Mouse (Mus musculus): ENCODE measurements around the gene Tbx2. TPM values are rescaled to one million over a fixed set of nuclear protein-coding genes. Genes with fewer than 3 reads are reported as not detected.

Tbx2 gene
- polyA plus RNA-seq, 1 experiment = 0.16 TPM

- Histone ChIP-seq H3K4me1 (ENCODE audit: control insufficient read depth, insufficient read depth, low read length) (no peaks in the 10 kb centered on the region), H3K27ac (ENCODE audit: insufficient read depth, low read length) (no peak overlapping the region), H3K36me3 (ENCODE audit: control insufficient read depth, insufficient read depth, low read length, poor library complexity, severe bottlenecking) (no peaks in the 10 kb centered on the region), H3K27me3 (ENCODE audit: control insufficient read depth, insufficient read depth, low read length, poor library complexity, severe bottlenecking) (peaks cover 80% of the 10 kb centered on the region), H3K9me3 (replicated peaks; ENCODE audit: control insufficient read depth, insufficient read depth, low read length, poor library complexity, severe bottlenecking) (no peaks in the 10 kb centered on the region), H3K4me3 (ENCODE audit: low read depth, low read length) (no peak overlapping the region), H3K9ac (ENCODE audit: low read depth, poor library complexity, severe bottlenecking) (no peak overlapping the region)
- TF ChIP-seq EP300 (IDR thresholded peaks at IDR 0.05; ENCODE audit: insufficient read depth, low read depth, low read length) (no peak), CTCF (IDR thresholded peaks at IDR 0.05; ENCODE audit: low read depth, low read length) (no peak), POLR2A (IDR thresholded peaks at IDR 0.05; ENCODE audit: insufficient read depth, low read length) (no peak)
Observed at GRCm38 (mm10) chr11:85835753-85836522, 3.6 kb downstream of the Tbx2 start.

GRCm38 (mm10) chr11:85836523-85837290 is 4.4 kb downstream of the Tbx2 start:
- Histone ChIP-seq H3K9ac (ENCODE audit: low read depth, poor library complexity, severe bottlenecking) (no peak overlapping the region), H3K4me1 (ENCODE audit: control insufficient read depth, insufficient read depth, low read length) (no peaks in the 10 kb centered on the region), H3K9me3 (replicated peaks; ENCODE audit: control insufficient read depth, insufficient read depth, low read length, poor library complexity, severe bottlenecking) (no peaks in the 10 kb centered on the region), H3K27ac (ENCODE audit: insufficient read depth, low read length) (no peak overlapping the region), H3K4me3 (ENCODE audit: low read depth, low read length) (peak overlapping the region; percentile 20), H3K36me3 (ENCODE audit: control insufficient read depth, insufficient read depth, low read length, poor library complexity, severe bottlenecking) (no peaks in the 10 kb centered on the region), H3K27me3 (ENCODE audit: control insufficient read depth, insufficient read depth, low read length, poor library complexity, severe bottlenecking) (peaks cover 82% of the 10 kb centered on the region)
- TF ChIP-seq CTCF (IDR thresholded peaks at IDR 0.05; ENCODE audit: low read depth, low read length) = no peak
- TF ChIP-seq EP300 (IDR thresholded peaks at IDR 0.05; ENCODE audit: insufficient read depth, low read depth, low read length) = no peak
- TF ChIP-seq POLR2A (IDR thresholded peaks at IDR 0.05; ENCODE audit: insufficient read depth, low read length) = no peak

- H3K4me1 ChIP-seq (ENCODE audit: control insufficient read depth, insufficient read depth, low read length) = no peaks in the 10 kb centered on the region
- H3K4me3 ChIP-seq (ENCODE audit: low read depth, low read length) = peak overlapping the region; percentile 20
- H3K9me3 ChIP-seq (replicated peaks; ENCODE audit: control insufficient read depth, insufficient read depth, low read length, poor library complexity, severe bottlenecking) = no peaks in the 10 kb centered on the region
- no peak overlapping the region for H3K9ac ChIP-seq (ENCODE audit: low read depth, poor library complexity, severe bottlenecking)
- H3K27me3 ChIP-seq (ENCODE audit: control insufficient read depth, insufficient read depth, low read length, poor library complexity, severe bottlenecking) = peaks cover 76% of the 10 kb centered on the region
- H3K27ac ChIP-seq (ENCODE audit: insufficient read depth, low read length) = no peak overlapping the region
- no peaks in the 10 kb centered on the region for H3K36me3 ChIP-seq (ENCODE audit: control insufficient read depth, insufficient read depth, low read length, poor library complexity, severe bottlenecking)
- no peak for TF ChIP-seq CTCF (IDR thresholded peaks at IDR 0.05; ENCODE audit: low read depth, low read length)
- no peak for TF ChIP-seq EP300 (IDR thresholded peaks at IDR 0.05; ENCODE audit: insufficient read depth, low read depth, low read length)
- no peak for TF ChIP-seq POLR2A (IDR thresholded peaks at IDR 0.05; ENCODE audit: insufficient read depth, low read length)
Observed at GRCm38 (mm10) chr11:85837291-85837647, 4.9 kb downstream of the Tbx2 start.

- Histone ChIP-seq H3K36me3 (ENCODE audit: control insufficient read depth, insufficient read depth, low read length, poor library complexity, severe bottlenecking) (no peaks in the 10 kb centered on the region), H3K4me1 (ENCODE audit: control insufficient read depth, insufficient read depth, low read length) (no peaks in the 10 kb centered on the region), H3K27ac (ENCODE audit: insufficient read depth, low read length) (no peak overlapping the region), H3K4me3 (ENCODE audit: low read depth, low read length) (peak overlapping the region; percentile 41), H3K27me3 (ENCODE audit: control insufficient read depth, insufficient read depth, low read length, poor library complexity, severe bottlenecking) (peaks cover 78% of the 10 kb centered on the region), H3K9me3 (replicated peaks; ENCODE audit: control insufficient read depth, insufficient read depth, low read length, poor library complexity, severe bottlenecking) (no peaks in the 10 kb centered on the region), H3K9ac (ENCODE audit: low read depth, poor library complexity, severe bottlenecking) (peak overlapping the region; percentile 37)
- TF ChIP-seq POLR2A (IDR thresholded peaks at IDR 0.05; ENCODE audit: insufficient read depth, low read length) = no peak
- no peak for TF ChIP-seq CTCF (IDR thresholded peaks at IDR 0.05; ENCODE audit: low read depth, low read length)
- TF ChIP-seq EP300 (IDR thresholded peaks at IDR 0.05; ENCODE audit: insufficient read depth, low read depth, low read length) = no peak
Observed at GRCm38 (mm10) chr11:85837648-85838423, 5.5 kb downstream of the Tbx2 start.

GRCm38 (mm10) chr11:85838424-85839257 is 6.3 kb downstream of the Tbx2 start:
- peaks cover 70% of the 10 kb centered on the region for H3K27me3 ChIP-seq (ENCODE audit: control insufficient read depth, insufficient read depth, low read length, poor library complexity, severe bottlenecking)
- H3K27ac ChIP-seq (ENCODE audit: insufficient read depth, low read length) = no peak overlapping the region
- H3K4me1 ChIP-seq (ENCODE audit: control insufficient read depth, insufficient read depth, low read length) = no peaks in the 10 kb centered on the region
- H3K36me3 ChIP-seq (ENCODE audit: control insufficient read depth, insufficient read depth, low read length, poor library complexity, severe bottlenecking) = no peaks in the 10 kb centered on the region
- H3K9ac ChIP-seq (ENCODE audit: low read depth, poor library complexity, severe bottlenecking) = peak overlapping the region; percentile 37
- peak overlapping the region; percentile 41 for H3K4me3 ChIP-seq (ENCODE audit: low read depth, low read length)
- H3K9me3 ChIP-seq (replicated peaks; ENCODE audit: control insufficient read depth, insufficient read depth, low read length, poor library complexity, severe bottlenecking) = no peaks in the 10 kb centered on the region
- TF ChIP-seq CTCF (IDR thresholded peaks at IDR 0.05; ENCODE audit: low read depth, low read length) = no peak
- no peak for TF ChIP-seq EP300 (IDR thresholded peaks at IDR 0.05; ENCODE audit: insufficient read depth, low read depth, low read length)
- no peak for TF ChIP-seq POLR2A (IDR thresholded peaks at IDR 0.05; ENCODE audit: insufficient read depth, low read length)
